Mouse (Mus musculus): ENCODE data around the gene Gm10282.

Gene Gm10282

GRCm38 (mm10) chr8:72305210-72305905 lies at the start of gene Gm10282:
TSS of gene Gm10282 (minus strand) at chr8:72305260.
- in situ Hi-C loops (cut with MboI, MseI) = no loop called here

DNA sequence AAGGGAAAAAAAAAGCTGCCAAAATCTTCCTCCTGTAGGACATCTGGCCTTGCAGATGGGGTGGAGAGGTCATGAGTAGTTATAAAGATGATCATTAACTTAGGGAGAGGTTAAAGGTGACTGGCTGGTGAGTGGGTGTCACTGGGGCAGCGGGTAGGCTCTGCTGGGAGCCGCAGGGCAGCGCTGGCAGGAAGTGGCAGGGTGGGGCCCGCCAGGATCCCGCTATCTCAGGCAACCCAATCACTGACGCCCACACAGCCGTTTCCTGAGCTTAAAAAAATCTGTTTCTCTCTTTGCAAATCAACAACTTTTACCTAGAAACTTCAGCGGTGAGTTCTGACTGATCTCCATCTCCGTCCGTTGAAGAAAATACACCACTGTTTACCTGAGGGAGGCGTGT lies 49.2 kb upstream of the Gm10282 start:
- in situ Hi-C loops (cut with MboI, MseI) = loop anchor here in 1 of 2 experiments (5.0 kb wide), 1 partner anchor 37 kb away; the partner anchor contains the start of gene Klf2

DNA sequence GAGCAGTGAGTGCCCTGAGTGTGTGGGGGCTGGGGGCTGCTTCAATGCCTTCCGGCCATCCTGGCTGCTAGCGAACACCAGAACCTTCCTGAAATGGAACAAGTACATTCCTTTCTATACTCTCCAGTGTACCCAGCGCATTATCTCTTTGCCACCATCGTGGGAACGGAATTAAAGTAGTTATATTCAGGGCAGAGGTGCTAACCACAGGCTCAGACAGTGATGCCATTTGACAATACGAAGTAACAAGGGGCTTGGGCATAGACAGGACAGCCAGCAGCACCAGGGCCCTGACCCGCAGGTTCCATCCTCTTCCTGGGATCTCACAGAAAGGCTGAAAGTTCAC lies 48.6 kb upstream of the Gm10282 start:
- in situ Hi-C loops (cut with MboI, MseI) = loop anchor here in 1 of 2 experiments (5.0 kb wide), 1 partner anchor 36 kb away; the partner anchor contains the start of gene Klf2

- in situ Hi-C loops (cut with MboI, MseI) = loop anchor here in 1 of 2 experiments (5.0 kb wide), 1 partner anchor 36 kb away; the partner anchor contains the start of gene Klf2
These were observed 48.1 kb upstream of the Gm10282 start for GRCm38 (mm10) chr8:72352951-72353699.

GRCm38 (mm10) chr8:72351405-72352005 lies 46.4 kb upstream of the Gm10282 start:
- in situ Hi-C loops (cut with MboI, MseI) = loop anchor here in 1 of 2 experiments (5.0 kb wide), 1 partner anchor 34 kb away; the partner anchor contains the start of gene Klf2

GRCm38 (mm10) chr8:72350727-72351126 lies 45.7 kb upstream of the Gm10282 start:
- in situ Hi-C loops (cut with MboI, MseI) = loop anchor here in 1 of 2 experiments (5.0 kb wide), 1 partner anchor 33 kb away; the partner anchor contains the start of gene Klf2

DNA sequence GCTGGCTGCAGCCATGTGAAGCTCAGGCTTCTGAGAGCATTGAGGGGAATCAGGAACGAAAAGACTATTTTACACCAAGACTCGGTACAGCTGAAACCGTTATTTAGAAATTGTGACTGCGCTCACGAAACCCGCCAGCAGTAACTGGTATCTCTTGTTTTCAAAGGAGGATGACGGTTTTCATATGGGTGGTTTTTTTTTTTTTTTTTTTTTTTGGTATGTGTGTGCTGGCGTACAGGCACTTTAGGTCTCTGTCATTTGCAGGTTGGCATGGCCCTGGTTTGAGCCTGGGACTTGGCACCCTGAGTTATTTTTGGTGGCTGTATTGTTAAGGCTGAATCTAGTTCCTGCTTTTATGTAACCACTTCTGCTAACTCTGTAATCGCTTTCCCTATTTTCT lies 44.8 kb upstream of the Gm10282 start:
- in situ Hi-C loops (cut with MboI, MseI) = loop anchor here in 1 of 2 experiments (5.0 kb wide), 1 partner anchor 33 kb away; the partner anchor contains the start of gene Klf2

DNA sequence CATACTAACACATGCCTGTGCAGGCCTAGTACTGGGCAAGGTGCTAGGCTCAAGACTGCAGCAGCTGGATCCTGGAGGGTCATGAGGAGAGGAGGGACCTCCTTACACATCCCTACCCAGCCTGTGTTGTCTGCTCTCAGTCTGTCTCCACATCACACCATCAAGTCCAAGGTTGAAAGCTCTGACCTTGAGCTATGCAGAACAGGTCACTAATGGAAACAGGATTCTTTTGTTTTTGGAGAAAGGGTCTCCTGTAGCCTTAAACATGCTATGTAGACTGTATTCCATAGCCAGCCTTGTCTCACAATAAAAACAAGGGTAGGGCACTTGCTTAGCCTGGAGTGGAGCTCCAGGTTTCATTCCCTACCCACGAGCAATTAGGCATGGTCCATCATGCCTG lies 43.9 kb upstream of the Gm10282 start:
- in situ Hi-C loops (cut with MboI, MseI) = no loop called here

- in situ Hi-C loops (cut with MboI, MseI) = no loop called here
These were observed 43.1 kb upstream of the Gm10282 start for GRCm38 (mm10) chr8:72348114-72348513.

- in situ Hi-C loops (cut with MboI, MseI) = no loop called here
These were observed 42.5 kb upstream of the Gm10282 start for GRCm38 (mm10) chr8:72347553-72347952.

GRCm38 (mm10) chr8:72343725-72344124 lies 38.7 kb upstream of the Gm10282 start:
- in situ Hi-C loops (cut with MboI, MseI) = no loop called here

GRCm38 (mm10) chr8:72342556-72343300 lies 37.7 kb upstream of the Gm10282 start:
- in situ Hi-C loops (cut with MboI, MseI) = no loop called here

- in situ Hi-C loops (cut with MboI, MseI) = loop anchor here in 1 of 2 experiments (10.0 kb wide), 1 partner anchor 1542 kb away; no protein-coding TSS in a partner anchor
These were observed 32.0 kb upstream of the Gm10282 start for GRCm38 (mm10) chr8:72337034-72337433.

GRCm38 (mm10) chr8:72336273-72336672 lies 31.2 kb upstream of the Gm10282 start:
- in situ Hi-C loops (cut with MboI, MseI) = loop anchor here in 1 of 2 experiments (10.0 kb wide), 1 partner anchor 1541 kb away; no protein-coding TSS in a partner anchor

DNA sequence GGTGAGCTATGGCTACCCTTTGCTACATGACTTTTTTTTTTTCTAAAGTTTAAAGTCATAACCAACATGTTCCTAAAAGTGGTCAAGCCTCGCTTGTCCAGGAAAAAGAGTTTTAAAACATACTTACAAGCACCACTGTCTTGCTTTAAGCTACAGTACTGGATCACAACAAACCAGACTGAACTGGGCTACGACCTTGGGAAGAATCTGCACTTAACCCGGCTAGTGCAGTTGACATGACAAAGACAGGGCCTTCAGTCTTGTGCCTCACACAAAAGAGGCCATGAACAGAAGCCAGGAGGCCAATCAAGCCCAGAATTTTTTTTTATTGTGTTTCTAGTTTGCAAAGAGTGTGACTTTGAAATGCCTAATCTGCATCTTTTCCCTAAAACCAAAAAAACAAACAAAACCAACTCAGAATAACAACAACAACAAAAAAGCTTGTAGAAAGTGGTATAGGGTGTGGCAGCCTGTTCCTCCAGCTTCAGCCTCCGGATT lies 29.1 kb upstream of the Gm10282 start:
- in situ Hi-C loops (cut with MboI, MseI) = loop anchor here in 1 of 2 experiments (10.0 kb wide), 1 partner anchor 1539 kb away; no protein-coding TSS in a partner anchor

DNA sequence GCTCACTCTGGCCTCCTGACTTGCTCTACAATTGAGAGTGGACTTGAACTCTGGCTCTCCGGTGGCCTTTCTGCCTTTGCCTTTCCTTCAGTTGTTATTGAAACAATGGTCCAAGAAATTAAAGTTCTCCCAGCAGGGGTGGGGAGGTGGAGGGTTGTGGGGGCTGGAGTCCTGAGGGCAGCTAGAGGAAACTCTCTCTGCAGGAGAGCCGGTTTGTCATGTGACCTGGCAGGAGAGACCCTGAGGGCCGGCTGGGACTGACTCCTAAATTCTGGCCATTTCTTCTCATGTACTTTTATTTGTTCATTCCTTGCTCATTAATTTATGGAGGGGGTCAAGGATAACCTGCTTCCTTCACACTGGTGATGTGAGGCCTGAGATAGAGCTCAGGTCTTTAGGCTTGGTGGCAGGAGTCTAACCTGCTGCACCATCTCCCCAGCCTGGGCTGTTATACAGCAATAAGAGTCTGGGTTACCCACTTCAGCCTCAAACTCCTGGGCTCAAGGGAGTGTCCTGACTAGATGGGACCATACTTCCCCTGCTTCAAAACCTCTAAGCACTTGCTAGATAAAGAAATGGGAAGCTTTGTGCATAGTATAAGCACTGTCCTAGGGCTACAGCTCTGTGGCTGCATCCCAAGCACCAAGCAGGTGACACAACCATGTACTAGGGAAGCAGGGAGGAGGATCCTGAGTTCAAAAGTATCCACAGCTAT lies 28.5 kb upstream of the Gm10282 start:
- in situ Hi-C loops (cut with MboI, MseI) = loop anchor here in 1 of 2 experiments (10.0 kb wide), 1 partner anchor 1539 kb away; no protein-coding TSS in a partner anchor

- in situ Hi-C loops (cut with MboI, MseI) = loop anchor here in 1 of 2 experiments (10.0 kb wide), 1 partner anchor 1537 kb away; no protein-coding TSS in a partner anchor
These were observed 26.6 kb upstream of the Gm10282 start for GRCm38 (mm10) chr8:72331631-72332030.

DNA sequence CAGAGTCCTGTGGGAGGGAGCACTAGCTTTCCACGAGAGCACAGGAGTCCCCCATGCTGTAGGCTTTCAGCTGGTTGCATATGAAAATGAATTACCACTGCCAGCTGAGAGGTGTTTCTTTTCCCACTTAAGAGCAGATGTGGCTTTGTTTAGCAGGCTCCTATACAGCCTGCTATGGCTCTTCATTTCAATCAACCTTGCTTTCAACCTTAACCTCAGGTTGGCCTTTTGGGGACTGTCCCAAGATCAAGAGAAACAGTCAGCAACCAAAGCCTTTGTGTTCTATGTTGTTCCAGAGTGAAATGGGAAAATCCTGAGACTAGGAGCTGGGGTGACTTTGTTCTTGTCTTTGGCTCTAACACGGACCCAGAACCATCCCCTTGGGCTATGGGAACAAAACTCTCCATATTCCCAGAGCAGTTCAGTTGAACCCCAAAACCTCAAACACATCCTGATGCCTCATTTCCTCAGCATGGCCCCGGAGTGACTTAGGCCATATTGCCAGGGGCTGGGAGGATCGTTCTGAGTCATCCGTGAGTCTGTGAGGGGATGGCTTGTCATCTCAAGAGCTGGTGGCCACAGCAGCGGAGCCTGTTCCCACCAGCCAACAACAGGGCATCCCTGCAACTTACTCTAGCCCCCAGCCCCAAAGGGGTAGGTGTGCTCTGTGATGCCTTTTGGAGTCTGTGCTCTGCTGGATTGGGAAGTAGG lies 25.9 kb upstream of the Gm10282 start:
- in situ Hi-C loops (cut with MboI, MseI) = loop anchor here in 1 of 2 experiments (10.0 kb wide), 1 partner anchor 1536 kb away; no protein-coding TSS in a partner anchor

GRCm38 (mm10) chr8:72329116-72329515 lies 24.1 kb upstream of the Gm10282 start:
- in situ Hi-C loops (cut with MboI, MseI) = no loop called here

Measured in T-helper 17 cell (primary cell).